Mouse (Mus musculus): ENCODE data around the gene Txnrd3.
A peak's percentile ranks its signal among the peaks of the same experiment; 100 is the strongest.

Txnrd3 gene

GRCm38 (mm10) chr6:89639025-89639424 lies 4.8 kb upstream of the Txnrd3 start:
- no peaks in the 10 kb centered on the region for H3K27me3 ChIP-seq (ENCODE audit: insufficient read depth, low read length)
- H3K4me1 ChIP-seq (replicated peaks; ENCODE audit: low read depth, low read length): peaks cover 14% of the 10 kb centered on the region
- H3K4me3 ChIP-seq (replicated peaks; ENCODE audit: low read length): no peak overlapping the region
- H3K9me3 ChIP-seq (ENCODE audit: low read length): no peaks in the 10 kb centered on the region
- peak; percentile 82 for TF ChIP-seq CTCF (conservative IDR thresholded peaks at IDR 0.05; ENCODE audit: low read length)
- no peak for TF ChIP-seq NANOG (IDR thresholded peaks at IDR 0.05; ENCODE audit: borderline replicate concordance, low read length)
- TF ChIP-seq POU5F1 (IDR thresholded peaks at IDR 0.05; ENCODE audit: borderline replicate concordance, low read length): no peak
- H3K36me3 ChIP-seq (ENCODE audit: insufficient read depth, low read length): no peaks in the 10 kb centered on the region

GRCm38 (mm10) chr6:89644271-89645075 lies 685 bp downstream of the Txnrd3 start:
- H3K4me3 ChIP-seq (replicated peaks; ENCODE audit: low read length): peak overlapping the region; percentile 96
- 0 out of 2 replicates have a peak, but pooled peaks cover 4% of the 10 kb centered on the region for H3K36me3 ChIP-seq (ENCODE audit: insufficient read depth, low read length)
- TF ChIP-seq POU5F1 (IDR thresholded peaks at IDR 0.05; ENCODE audit: borderline replicate concordance, low read length) (no peak), NANOG (IDR thresholded peaks at IDR 0.05; ENCODE audit: borderline replicate concordance, low read length) (no peak), CTCF (conservative IDR thresholded peaks at IDR 0.05; ENCODE audit: low read length) (no peak)
- H3K9me3 ChIP-seq (ENCODE audit: low read length): no peaks in the 10 kb centered on the region
- no peaks in the 10 kb centered on the region for H3K27me3 ChIP-seq (ENCODE audit: insufficient read depth, low read length)
- H3K4me1 ChIP-seq (replicated peaks; ENCODE audit: low read depth, low read length): peaks cover 15% of the 10 kb centered on the region

- Histone ChIP-seq H3K9me3 (ENCODE audit: low read length) (no peaks in the 10 kb centered on the region), H3K27me3 (ENCODE audit: insufficient read depth, low read length) (no peaks in the 10 kb centered on the region), H3K36me3 (ENCODE audit: insufficient read depth, low read length) (peaks cover 24% of the 10 kb centered on the region), H3K4me3 (replicated peaks; ENCODE audit: low read length) (no peak overlapping the region), H3K4me1 (replicated peaks; ENCODE audit: low read depth, low read length) (peaks cover 6% of the 10 kb centered on the region)
- TF ChIP-seq POU5F1 (IDR thresholded peaks at IDR 0.05; ENCODE audit: borderline replicate concordance, low read length) (no peak), NANOG (IDR thresholded peaks at IDR 0.05; ENCODE audit: borderline replicate concordance, low read length) (no peak), CTCF (conservative IDR thresholded peaks at IDR 0.05; ENCODE audit: low read length) (no peak)
These were observed 6.1 kb downstream of the Txnrd3 start for GRCm38 (mm10) chr6:89649897-89650296.

- Histone ChIP-seq H3K4me3 (replicated peaks; ENCODE audit: low read length) (no peak overlapping the region), H3K27me3 (ENCODE audit: insufficient read depth, low read length) (no peaks in the 10 kb centered on the region), H3K9me3 (ENCODE audit: low read length) (no peaks in the 10 kb centered on the region), H3K4me1 (replicated peaks; ENCODE audit: low read depth, low read length) (no peaks in the 10 kb centered on the region), H3K36me3 (ENCODE audit: insufficient read depth, low read length) (peaks cover 43% of the 10 kb centered on the region)
- TF ChIP-seq POU5F1 (IDR thresholded peaks at IDR 0.05; ENCODE audit: borderline replicate concordance, low read length): no peak
- no peak for TF ChIP-seq NANOG (IDR thresholded peaks at IDR 0.05; ENCODE audit: borderline replicate concordance, low read length)
These were observed 8.0 kb downstream of the Txnrd3 start for GRCm38 (mm10) chr6:89651770-89652169.

GRCm38 (mm10) chr6:89655011-89655410 lies 11.2 kb downstream of the Txnrd3 start:
- no peak for TF ChIP-seq POU5F1 (IDR thresholded peaks at IDR 0.05; ENCODE audit: borderline replicate concordance, low read length)
- H3K4me1 ChIP-seq (replicated peaks; ENCODE audit: low read depth, low read length): no peaks in the 10 kb centered on the region

GRCm38 (mm10) chr6:89658342-89658741 lies 14.6 kb downstream of the Txnrd3 start:
- no peaks in the 10 kb centered on the region for H3K27me3 ChIP-seq (ENCODE audit: insufficient read depth, low read length)
- H3K9me3 ChIP-seq (ENCODE audit: low read length): no peaks in the 10 kb centered on the region
- no peaks in the 10 kb centered on the region for H3K4me1 ChIP-seq (replicated peaks; ENCODE audit: low read depth, low read length)
- H3K4me3 ChIP-seq (replicated peaks; ENCODE audit: low read length): no peak overlapping the region
- TF ChIP-seq POU5F1 (IDR thresholded peaks at IDR 0.05; ENCODE audit: borderline replicate concordance, low read length) (no peak), CTCF (conservative IDR thresholded peaks at IDR 0.05; ENCODE audit: low read length) (no peak), NANOG (IDR thresholded peaks at IDR 0.05; ENCODE audit: borderline replicate concordance, low read length) (no peak)
- peaks cover 65% of the 10 kb centered on the region for H3K36me3 ChIP-seq (ENCODE audit: insufficient read depth, low read length)

More at GRCm38 (mm10) chr6:89655011-89655410, 11.2 kb downstream of the Txnrd3 start:
- Histone ChIP-seq H3K4me3 (replicated peaks; ENCODE audit: low read length) (no peak overlapping the region), H3K27me3 (ENCODE audit: insufficient read depth, low read length) (no peaks in the 10 kb centered on the region), H3K9me3 (ENCODE audit: low read length) (no peaks in the 10 kb centered on the region), H3K36me3 (ENCODE audit: insufficient read depth, low read length) (peaks cover 45% of the 10 kb centered on the region)

- Histone ChIP-seq H3K36me3 (ENCODE audit: insufficient read depth, low read length) (peaks cover 70% of the 10 kb centered on the region), H3K27me3 (ENCODE audit: insufficient read depth, low read length) (no peaks in the 10 kb centered on the region), H3K4me1 (replicated peaks; ENCODE audit: low read depth, low read length) (no peaks in the 10 kb centered on the region), H3K4me3 (replicated peaks; ENCODE audit: low read length) (no peak overlapping the region), H3K9me3 (ENCODE audit: low read length) (no peaks in the 10 kb centered on the region)
- TF ChIP-seq NANOG (IDR thresholded peaks at IDR 0.05; ENCODE audit: borderline replicate concordance, low read length) (no peak), POU5F1 (IDR thresholded peaks at IDR 0.05; ENCODE audit: borderline replicate concordance, low read length) (no peak), CTCF (conservative IDR thresholded peaks at IDR 0.05; ENCODE audit: low read length) (no peak)
These were observed 15.1 kb downstream of the Txnrd3 start for GRCm38 (mm10) chr6:89658931-89659330.

- no peaks in the 10 kb centered on the region for H3K27me3 ChIP-seq (ENCODE audit: insufficient read depth, low read length)
- no peaks in the 10 kb centered on the region for H3K9me3 ChIP-seq (ENCODE audit: low read length)
- no peak overlapping the region for H3K4me3 ChIP-seq (replicated peaks; ENCODE audit: low read length)
- no peaks in the 10 kb centered on the region for H3K4me1 ChIP-seq (replicated peaks; ENCODE audit: low read depth, low read length)
- peaks cover 69% of the 10 kb centered on the region for H3K36me3 ChIP-seq (ENCODE audit: insufficient read depth, low read length)
- peak; percentile 81 for TF ChIP-seq CTCF (conservative IDR thresholded peaks at IDR 0.05; ENCODE audit: low read length)
- no peak for TF ChIP-seq NANOG (IDR thresholded peaks at IDR 0.05; ENCODE audit: borderline replicate concordance, low read length)
- TF ChIP-seq POU5F1 (IDR thresholded peaks at IDR 0.05; ENCODE audit: borderline replicate concordance, low read length): no peak
These were observed 16.1 kb downstream of the Txnrd3 start for GRCm38 (mm10) chr6:89659692-89660423.
